Mouse (Mus musculus) kidney, adult 2 months (tissue): Measurements from ENCODE around the gene Pkd2.

Source experiments
- CTCF ChIP-seq: fragments of 200-500 bp; conservative IDR thresholded peaks from 2 replicates; pipeline ENCODE4 v1.5.1; 2011; ENCODE audit warnings: low read depth, mild to moderate bottlenecking, control low read depth, low read length, moderate library complexity, mixed read lengths; ENCODE audit not compliant: insufficient read depth, insufficient read length
- POLR2A ChIP-seq: fragments of 200-500 bp; IDR thresholded peaks from one replicate; pipeline ENCODE4 v1.6.1; 2011; ENCODE audit warnings: low read depth, low read length, control low read depth

- TF ChIP-seq POLR2A (no peak), CTCF (no peak)
Measured at GRCm38 (mm10) chr5:104466816-104467215, 7.6 kb downstream of the Pkd2 start.
